Mouse (Mus musculus) forebrain, embryonic 12.5 days (tissue): ENCODE results near the gene Bbc3. TPM values are rescaled to one million over a fixed set of nuclear protein-coding genes. Genes with fewer than 3 reads are reported as not detected.
"Not testable (repeated sequence)": the region's sequence is repeated elsewhere in the genome, so short reads cannot be mapped to it uniquely, and the experiment has no call there.

Experiments used
- ATAC-seq: fragments of 200-750 bp; cut with Nextera tagmentation; 2 replicates; pipeline ENCODE4 v1.8.0; 2017; ENCODE audit warnings: moderate TSS enrichment; ENCODE audit not compliant: low FRiP score
- H3K27ac ChIP-seq: fragments of 300-500 bp; sonication (generic); 2 replicates; pipeline ENCODE4 v1.5.1; 2016; ENCODE audit warnings: mild to moderate bottlenecking
- H3K27me3 ChIP-seq: fragments of 300-500 bp; sonication (generic); 2 replicates; pipeline ENCODE4 v1.6.1; 2016; ENCODE audit warnings: mild to moderate bottlenecking
- H3K36me3 ChIP-seq: fragments of 300-500 bp; sonication (generic); replicated peaks from 2 replicates; pipeline ENCODE4 v1.6.1; 2016; ENCODE audit warnings: mild to moderate bottlenecking
- H3K4me1 ChIP-seq: fragments of 300-500 bp; sonication (generic); 2 replicates; pipeline ENCODE4 v1.6.1; 2016
- H3K4me2 ChIP-seq: fragments of 300-500 bp; sonication (generic); 2 replicates; pipeline ENCODE4 v1.6.1; 2016; ENCODE audit warnings: mild to moderate bottlenecking, moderate library complexity
- H3K4me3 ChIP-seq: fragments of 300-500 bp; sonication (generic); replicated peaks from 2 replicates; pipeline ENCODE4 v1.5.1; 2016; ENCODE audit warnings: mild to moderate bottlenecking
- H3K9ac ChIP-seq: fragments of 300-500 bp; sonication (generic); 2 replicates; pipeline ENCODE4 v1.6.1; 2016; ENCODE audit warnings: mild to moderate bottlenecking
- H3K9me3 ChIP-seq: fragments of 300-500 bp; sonication (generic); 2 replicates; pipeline ENCODE4 v1.6.1; 2016
- WGBS: fragments of 180-500 bp; shearing (Covaris S2); methylation state at CpG from one replicate; pipeline ENCODE4 v1.1.7; 2016; 5-methylcytosine and 5-hydroxymethylcytosine counted together
- polyA plus RNA-seq: library from polyadenylated mRNA; unstranded; fragments of >200 nt; fragmentation: Nextera tagmentation; extraction: Ambion mirVana; gene quantifications from 2 replicates; pipeline ENCODE4 v1.2.1, GENCODE M21; 2016

The Bbc3 gene
- polyA plus RNA-seq, 1 experiment from 2014 or later = 12.8 TPM

DNA sequence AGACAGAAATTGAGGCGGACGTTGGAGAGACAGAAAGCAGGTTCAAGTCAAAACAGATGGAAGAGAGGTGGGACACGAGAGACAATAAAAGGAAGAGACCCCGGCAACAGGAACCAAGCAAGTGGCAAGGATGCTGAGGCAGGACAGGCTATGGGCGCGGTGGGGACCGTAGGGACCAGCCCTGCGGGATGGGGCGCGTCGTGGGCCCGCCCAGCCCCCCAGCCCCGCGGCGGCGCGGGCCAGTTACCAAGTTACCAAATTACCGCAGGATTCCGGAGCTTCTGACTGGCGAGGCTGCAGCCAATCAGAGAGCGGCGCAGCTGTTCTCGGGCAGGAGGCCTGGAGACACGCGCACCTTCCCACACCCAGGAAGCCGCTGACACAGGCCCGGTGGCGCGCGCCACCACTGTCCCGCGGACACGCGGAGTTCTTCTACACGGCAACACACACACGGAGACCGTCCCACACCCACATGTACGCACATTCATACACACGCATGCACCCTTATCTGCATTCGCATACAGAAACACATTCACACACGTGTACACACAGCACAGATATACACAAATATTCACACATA is 12.8 kb upstream of the Bbc3 start:
- peaks cover 37% of the 10 kb centered on the region for H3K4me1 ChIP-seq

DNA sequence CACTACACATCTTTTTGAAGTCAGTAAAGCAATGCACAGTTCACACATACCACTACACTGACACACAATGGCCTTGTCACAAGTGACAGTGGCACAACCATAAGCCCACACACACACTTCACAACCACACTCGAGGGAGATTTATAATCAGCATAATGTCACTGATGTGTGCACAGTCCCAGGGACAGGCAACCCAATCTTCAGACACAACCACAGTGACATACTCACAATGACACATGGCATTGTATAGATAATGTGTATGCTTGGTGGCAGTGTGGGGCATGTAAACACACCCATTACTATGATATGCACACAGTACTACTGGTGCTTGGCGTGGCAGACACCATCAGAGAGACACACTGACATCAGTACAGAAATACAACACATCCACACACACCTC is 12.0 kb upstream of the Bbc3 start:
- Histone ChIP-seq H3K27ac (peak overlapping the region; percentile 87), H3K4me2 (peak overlapping the region; percentile 88), H3K36me3 (no peaks in the 10 kb centered on the region), H3K4me1 (peaks cover 37% of the 10 kb centered on the region), H3K9me3 (no peaks in the 10 kb centered on the region), H3K9ac (0 out of 2 replicates have a peak overlapping the region, but pooled peaks have one; percentile 57), H3K4me3 (no peak overlapping the region), H3K27me3 (no peaks in the 10 kb centered on the region)
- no peak for ATAC-seq
- 42% methylated on average over 2 of the region's 2 CpGs for WGBS

More for the DNA sequence above, 12.8 kb upstream of the Bbc3 start:
- ATAC-seq = peak; percentile 59
- 1% methylated on average over 41 of the region's 41 CpGs for WGBS
- peak overlapping the region; percentile 87 for H3K27ac ChIP-seq
- peak overlapping the region; percentile 57 for H3K9ac ChIP-seq
- peak overlapping the region; percentile 47 for H3K4me3 ChIP-seq
- peak overlapping the region; percentile 88 for H3K4me2 ChIP-seq
- no peaks in the 10 kb centered on the region for H3K27me3 ChIP-seq
- H3K9me3 ChIP-seq = no peaks in the 10 kb centered on the region
- no peaks in the 10 kb centered on the region for H3K36me3 ChIP-seq

GRCm38 (mm10) chr7:16296766-16297390 is 11.3 kb upstream of the Bbc3 start:
- ATAC-seq = no peak
- peak overlapping the region; percentile 35 for H3K4me3 ChIP-seq
- H3K27ac ChIP-seq = peak overlapping the region; percentile 87
- H3K4me2 ChIP-seq = peak overlapping the region; percentile 73
- H3K4me1 ChIP-seq = peaks cover 37% of the 10 kb centered on the region
- WGBS = under 1% methylated on average over 21 of the region's 22 CpGs
- no peaks in the 10 kb centered on the region for H3K27me3 ChIP-seq
- no peaks in the 10 kb centered on the region for H3K9me3 ChIP-seq
- peak overlapping the region; percentile 47 for H3K9ac ChIP-seq
- H3K36me3 ChIP-seq = no peaks in the 10 kb centered on the region

GRCm38 (mm10) chr7:16297616-16298015 is 10.6 kb upstream of the Bbc3 start:
- H3K9ac ChIP-seq = no peak overlapping the region

DNA sequence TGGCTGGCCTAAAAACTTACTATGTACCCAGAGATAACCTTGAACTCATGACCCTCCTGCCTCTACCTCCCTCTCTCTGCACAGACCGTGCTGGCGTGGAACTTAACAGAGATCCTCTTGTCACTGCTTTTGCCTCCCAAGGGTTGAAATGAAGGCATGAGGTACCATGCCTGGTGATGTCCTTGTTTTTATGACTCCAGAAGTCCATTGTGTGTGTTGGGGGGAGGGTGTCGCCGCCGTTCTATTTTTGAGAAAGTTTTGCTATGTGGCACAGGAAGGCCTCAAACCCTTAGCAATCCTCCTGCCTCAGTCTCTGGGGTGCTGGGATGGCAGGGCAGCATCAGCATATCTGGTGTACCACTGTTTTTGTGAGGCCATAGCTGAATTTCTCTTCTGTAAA is 9.3 kb upstream of the Bbc3 start:
- Histone ChIP-seq H3K9me3 (no peaks in the 10 kb centered on the region), H3K4me1 (peaks cover 37% of the 10 kb centered on the region), H3K36me3 (no peaks in the 10 kb centered on the region), H3K9ac (0 out of 2 replicates have a peak overlapping the region, but pooled peaks have one; percentile 58), H3K27me3 (no peaks in the 10 kb centered on the region), H3K27ac (peak overlapping the region; percentile 74), H3K4me3 (peak overlapping the region; percentile 47), H3K4me2 (peak overlapping the region; percentile 65)
- WGBS = 79% methylated on average over 5 of the region's 5 CpGs
- ATAC-seq = no peak

More at GRCm38 (mm10) chr7:16297616-16298015, 10.6 kb upstream of the Bbc3 start:
- no peak overlapping the region for H3K4me3 ChIP-seq
- WGBS = 69% methylated on average over 2 of the region's 2 CpGs
- no peaks in the 10 kb centered on the region for H3K27me3 ChIP-seq
- no peak overlapping the region for H3K27ac ChIP-seq
- H3K4me1 ChIP-seq = peaks cover 37% of the 10 kb centered on the region
- H3K4me2 ChIP-seq = no peak overlapping the region
- no peaks in the 10 kb centered on the region for H3K36me3 ChIP-seq
- ATAC-seq = no peak
- H3K9me3 ChIP-seq = no peaks in the 10 kb centered on the region

- Histone ChIP-seq H3K4me3 (peak overlapping the region; percentile 47), H3K36me3 (no peaks in the 10 kb centered on the region), H3K9ac (peak overlapping the region; percentile 58), H3K9me3 (no peaks in the 10 kb centered on the region), H3K4me2 (peak overlapping the region; percentile 65), H3K4me1 (peaks cover 37% of the 10 kb centered on the region), H3K27ac (peak overlapping the region; percentile 74), H3K27me3 (no peaks in the 10 kb centered on the region)
- ATAC-seq = peak; percentile 92
- under 1% methylated on average over 52 of the region's 52 CpGs for WGBS
Observed at GRCm38 (mm10) chr7:16299419-16300035, 8.7 kb upstream of the Bbc3 start.

DNA sequence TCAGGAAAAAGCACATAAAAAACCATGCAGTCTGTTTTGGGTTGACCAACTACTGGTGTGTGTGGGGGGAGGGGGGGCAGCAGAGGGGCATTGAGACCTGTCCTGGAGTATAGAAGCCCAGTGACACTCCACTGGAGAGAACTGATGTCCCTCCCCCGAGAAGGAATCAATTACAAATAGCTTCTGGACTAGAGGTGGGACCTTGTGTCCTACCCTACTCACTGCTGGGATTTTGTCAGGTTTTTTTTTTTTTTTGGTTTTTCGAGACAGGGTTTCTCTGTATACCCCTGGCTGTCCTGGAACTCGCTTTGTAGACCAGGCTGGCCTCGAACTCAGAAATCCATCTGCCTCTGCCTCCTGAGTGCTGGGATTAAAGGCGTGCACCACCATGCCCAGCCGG is 1.1 kb upstream of the Bbc3 start:
- not testable (repeated sequence) for H3K4me3 ChIP-seq, H3K9ac ChIP-seq, H3K9me3 ChIP-seq, H3K27ac ChIP-seq, H3K36me3 ChIP-seq, H3K4me2 ChIP-seq, ATAC-seq
- peaks cover 22% of the 10 kb centered on the region for H3K27me3 ChIP-seq
- 83% methylated on average over 6 of the region's 6 CpGs for WGBS
- peaks cover 37% of the 10 kb centered on the region for H3K4me1 ChIP-seq

GRCm38 (mm10) chr7:16308555-16309317 is 543 bp downstream of the Bbc3 start:
- no peaks in the 10 kb centered on the region for H3K9me3 ChIP-seq
- no peak for ATAC-seq
- no peaks in the 10 kb centered on the region for H3K36me3 ChIP-seq
- peak overlapping the region; percentile 82 for H3K9ac ChIP-seq
- H3K27me3 ChIP-seq = peaks cover 24% of the 10 kb centered on the region
- H3K4me3 ChIP-seq = peak overlapping the region; percentile 58
- H3K4me2 ChIP-seq = peak overlapping the region; percentile 93
- whole genome bisulfite sequencing = 48% methylated on average over 16 of the region's 16 CpGs
- H3K4me1 ChIP-seq = peaks cover 52% of the 10 kb centered on the region
- H3K27ac ChIP-seq = peak overlapping the region; percentile 54

DNA sequence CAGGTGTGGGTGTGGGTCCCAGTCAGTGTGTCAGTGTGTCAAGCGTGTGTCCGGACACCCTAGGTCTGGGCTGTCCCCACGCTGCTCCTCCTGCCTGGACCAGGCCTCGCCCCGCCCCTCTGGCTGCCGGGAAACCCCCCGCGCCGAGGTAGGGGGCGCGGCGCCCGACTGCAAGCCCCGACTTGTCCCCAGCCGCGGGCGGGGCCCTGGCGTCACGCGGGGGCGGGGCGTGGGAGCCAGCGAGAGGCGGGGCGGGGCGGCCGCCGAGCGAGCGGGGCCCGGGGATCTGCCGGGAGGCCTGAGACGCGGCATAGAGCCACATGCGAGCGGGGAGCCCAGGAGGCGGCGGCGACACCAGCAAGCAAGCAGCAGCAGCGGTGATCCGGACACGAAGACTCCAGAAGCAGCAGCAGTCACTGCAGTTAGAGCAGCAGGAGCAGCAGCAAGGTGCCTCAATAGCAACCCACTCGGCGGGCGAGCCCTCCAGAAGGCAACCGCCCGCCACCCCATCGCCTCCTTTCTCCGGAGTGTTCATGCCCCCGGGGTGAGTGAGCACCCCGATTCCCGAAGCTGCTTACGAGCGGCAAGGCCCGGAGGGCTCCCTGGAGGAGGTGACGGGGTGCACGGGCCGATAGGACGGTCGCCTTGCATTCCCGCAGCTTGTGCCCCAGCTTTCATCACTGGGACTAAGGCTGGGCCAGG is 1.3 kb downstream of the Bbc3 start:
- peaks cover 24% of the 10 kb centered on the region for H3K27me3 ChIP-seq
- H3K4me3 ChIP-seq = peak overlapping the region; percentile 58
- H3K4me1 ChIP-seq = peaks cover 60% of the 10 kb centered on the region
- under 1% methylated on average over 61 of the region's 61 CpGs for WGBS
- no peaks in the 10 kb centered on the region for H3K9me3 ChIP-seq
- H3K9ac ChIP-seq = peak overlapping the region; percentile 82
- H3K4me2 ChIP-seq = peak overlapping the region; percentile 93
- ATAC-seq = peak; percentile 15
- H3K36me3 ChIP-seq = no peaks in the 10 kb centered on the region
- H3K27ac ChIP-seq = peak overlapping the region; percentile 54

DNA sequence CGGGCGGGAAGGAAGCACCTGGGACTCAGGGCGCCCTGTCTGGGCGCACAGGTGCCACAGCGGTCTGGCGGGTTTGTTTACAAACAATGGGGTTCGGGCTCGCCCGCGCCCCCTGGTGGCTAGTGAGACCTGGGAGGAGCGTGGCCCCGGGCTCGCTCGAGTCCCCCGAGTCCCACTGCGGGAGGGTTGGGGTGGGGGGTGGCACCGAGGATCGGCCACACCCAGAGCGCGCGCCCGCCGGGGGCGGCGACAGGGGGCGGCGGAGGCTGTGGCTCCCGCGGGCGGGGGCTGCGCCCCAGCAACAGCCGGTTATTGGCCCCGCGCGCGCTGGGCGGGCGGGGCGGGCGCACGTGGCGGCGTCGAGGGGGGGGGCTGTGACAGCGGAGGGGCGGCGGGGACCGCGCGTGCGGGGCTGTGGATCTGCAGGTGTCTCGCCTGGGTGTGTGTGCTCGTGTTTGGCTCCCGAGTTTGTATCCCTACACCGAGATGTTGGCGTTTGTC is 1.9 kb downstream of the Bbc3 start:
- Histone ChIP-seq H3K4me3 (peak overlapping the region; percentile 58), H3K36me3 (no peaks in the 10 kb centered on the region), H3K27ac (peak overlapping the region; percentile 54; the same call in 1 of the 2 replicates), H3K4me1 (peaks cover 60% of the 10 kb centered on the region), H3K9ac (peak overlapping the region; percentile 82), H3K27me3 (peaks cover 24% of the 10 kb centered on the region), H3K4me2 (peak overlapping the region; percentile 93), H3K9me3 (no peaks in the 10 kb centered on the region)
- no peak for ATAC-seq
- 0% methylated on average over 33 of the region's 56 CpGs for WGBS

GRCm38 (mm10) chr7:16310521-16311452 is 2.6 kb downstream of the Bbc3 start:
- H3K9me3 ChIP-seq = no peaks in the 10 kb centered on the region
- 1% methylated on average over 31 of the region's 31 CpGs for WGBS
- H3K4me3 ChIP-seq = peak overlapping the region; percentile 58
- no peaks in the 10 kb centered on the region for H3K36me3 ChIP-seq
- H3K9ac ChIP-seq = peak overlapping the region; percentile 82
- H3K27ac ChIP-seq = peak overlapping the region; percentile 54; the same call in 1 of the 2 replicates
- peaks cover 60% of the 10 kb centered on the region for H3K4me1 ChIP-seq
- ATAC-seq = no peak
- H3K4me2 ChIP-seq = peak overlapping the region; percentile 93
- peaks cover 24% of the 10 kb centered on the region for H3K27me3 ChIP-seq
